Mouse (Mus musculus) spleen, adult 12 weeks (tissue): Measurements from ENCODE around the gene Gm21897.
"Not testable (repeated sequence)": the region's sequence is repeated elsewhere in the genome, so short reads cannot be mapped to it uniquely, and the experiment has no call there.

Source experiments
- DNase-seq: peaks from one replicate; pipeline ENCODE4 v3.0.0; 2022; ENCODE audit warnings: low spot score

Gene Gm21897

DNA sequence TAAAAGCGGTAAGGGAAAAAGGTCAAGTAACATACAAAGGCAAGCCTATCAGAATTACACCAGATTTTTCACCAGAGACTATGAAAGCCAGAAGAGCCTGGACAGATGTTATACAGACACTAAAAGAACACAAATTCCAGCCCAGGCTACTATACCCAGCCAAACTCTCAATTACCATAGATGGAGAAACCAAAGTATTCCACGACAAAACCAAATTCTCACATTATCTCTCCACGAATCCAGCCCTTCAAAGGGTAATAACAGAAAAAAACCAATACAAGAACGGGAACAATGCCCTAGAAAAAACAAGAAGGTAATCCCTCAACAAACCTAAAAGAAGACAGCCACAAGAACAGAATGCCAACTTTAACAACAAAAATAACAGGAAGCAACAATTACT is at the start of gene Gm21897:
Gene Gm21897, plus strand, starts transcription at position 301 of the 400 bp plus-strand sequence.
- not testable (repeated sequence) for DNase-seq

- DNase-seq, result no peak
Measured at GRCm38 (mm10) chr16:15272291-15272690, 45.0 kb upstream of the Gm21897 start.

DNA sequence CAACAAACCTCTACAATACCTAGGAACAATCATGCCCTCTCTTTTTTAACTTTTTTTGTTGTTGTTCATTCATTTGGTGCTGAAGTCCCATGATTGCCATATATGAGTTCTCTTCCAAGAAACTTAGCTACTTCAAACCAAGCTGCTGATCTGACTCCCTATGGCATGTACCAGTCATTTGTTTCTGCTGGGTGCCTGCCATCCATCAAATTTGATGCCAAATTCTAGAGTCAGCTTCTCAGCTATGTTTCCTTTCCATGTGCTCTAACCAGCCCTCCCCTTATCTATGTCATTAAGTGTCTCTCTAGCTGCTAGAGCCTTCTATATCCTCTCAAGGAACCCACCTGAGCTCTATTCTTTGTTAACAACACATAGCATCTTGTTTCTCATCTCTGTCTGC is 39.8 kb upstream of the Gm21897 start:
- DNase-seq, result no peak

DNA sequence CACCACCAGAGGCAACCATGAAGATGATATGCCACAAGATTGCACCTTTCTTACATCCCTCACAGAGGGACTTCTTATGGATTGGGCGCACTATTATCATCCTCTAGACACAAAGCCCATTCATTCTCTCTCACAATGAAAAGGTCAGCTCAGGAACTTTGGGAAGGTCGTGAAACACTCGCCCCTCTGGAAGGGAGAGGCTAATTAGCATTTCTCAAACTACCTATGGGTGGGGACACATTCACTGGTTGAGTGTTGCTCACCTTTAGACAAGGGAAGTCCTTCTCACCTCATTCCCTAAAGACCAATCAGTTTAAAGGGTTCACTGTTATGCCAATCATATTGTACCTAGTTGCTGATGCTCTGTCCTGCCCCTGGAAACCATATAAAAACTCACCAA is 24.2 kb upstream of the Gm21897 start:
- DNase-seq, result no peak

GRCm38 (mm10) chr16:15294289-15294688 is 23.0 kb upstream of the Gm21897 start:
- DNase-seq, result no peak

DNA sequence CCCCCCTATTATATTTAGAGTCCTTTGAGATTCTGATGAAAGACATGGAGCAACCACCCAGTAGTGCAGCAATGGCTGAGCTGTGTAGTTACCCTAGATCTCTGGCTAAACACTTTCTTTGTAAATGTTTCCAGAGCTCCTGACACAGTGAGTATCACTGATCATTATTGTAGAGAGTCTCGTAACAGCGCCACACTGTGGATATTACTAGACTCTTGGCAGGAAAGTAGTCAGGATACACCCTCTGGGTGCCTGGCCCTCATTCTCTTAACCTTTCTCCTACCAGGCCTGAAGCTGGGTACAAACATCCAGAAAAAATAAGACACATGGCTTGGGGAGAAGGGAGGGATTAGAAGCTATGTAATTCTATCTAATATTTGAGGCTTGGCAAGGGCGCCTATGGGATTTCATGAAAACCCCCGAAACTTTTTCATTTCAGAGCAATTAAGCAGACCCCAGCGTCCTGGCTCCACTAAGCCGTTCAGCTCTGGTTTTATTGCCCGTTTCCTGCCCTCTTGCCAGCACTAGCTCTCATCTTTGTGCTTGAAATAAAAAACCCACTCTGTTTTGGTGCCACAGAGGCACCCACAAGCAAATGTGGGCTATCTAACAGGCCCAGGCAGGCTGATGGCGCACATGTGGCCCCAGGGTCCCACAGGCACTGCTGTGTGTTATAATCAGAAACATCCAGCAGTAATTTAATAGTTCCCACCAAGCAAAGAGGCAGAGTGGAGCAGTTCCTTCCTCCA is 22.2 kb upstream of the Gm21897 start:
- DNase-seq, result no peak

- DNase-seq, result no peak
Measured at GRCm38 (mm10) chr16:15334526-15334925, 17.3 kb downstream of the Gm21897 start.

GRCm38 (mm10) chr16:15339051-15339450 is 21.8 kb downstream of the Gm21897 start:
- no peak for DNase-seq

- DNase-seq, result no peak
Measured at GRCm38 (mm10) chr16:15346045-15346444, 28.8 kb downstream of the Gm21897 start.

- DNase-seq, result no peak
Measured at GRCm38 (mm10) chr16:15349381-15349780, 32.1 kb downstream of the Gm21897 start.

DNA sequence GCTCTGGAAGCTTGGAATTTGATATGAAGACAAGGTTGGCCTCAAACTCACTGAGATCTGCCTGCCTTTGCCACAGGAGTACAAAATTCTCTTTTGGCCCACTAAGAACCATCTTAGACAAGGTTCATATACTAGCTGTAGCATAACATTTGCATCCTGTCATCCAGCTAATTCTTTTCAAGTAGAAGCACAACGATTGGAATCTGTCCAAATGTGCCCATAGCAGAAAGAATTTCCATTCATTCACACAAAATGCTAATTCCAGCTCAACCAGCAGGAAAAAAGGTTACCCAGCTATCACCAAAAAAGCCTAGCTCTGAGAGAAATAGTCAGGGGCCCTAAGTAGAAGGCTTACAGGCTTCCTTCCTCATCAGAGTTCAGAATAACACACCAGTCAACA is 34.0 kb downstream of the Gm21897 start:
- no peak for DNase-seq

GRCm38 (mm10) chr16:15352320-15352719 is 35.1 kb downstream of the Gm21897 start:
- no peak for DNase-seq

DNA sequence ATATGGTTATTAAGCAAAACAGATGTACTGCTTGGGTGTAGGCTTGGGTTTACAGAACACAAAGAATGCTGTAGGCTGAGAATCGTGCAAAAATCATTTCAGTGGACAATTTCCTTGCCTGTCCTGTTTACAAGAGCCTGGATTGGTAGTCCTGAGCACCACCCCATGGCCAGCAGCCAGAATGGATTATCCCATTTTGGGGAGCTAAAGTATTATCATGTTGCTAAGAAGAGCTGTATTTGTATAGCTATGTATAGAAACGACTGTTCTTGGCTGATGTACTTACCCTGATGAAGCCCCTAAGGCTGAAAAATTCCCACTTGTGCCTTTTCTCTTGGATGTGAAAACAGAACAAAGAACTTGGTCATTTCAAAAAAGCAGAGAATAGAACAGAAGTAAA is 37.6 kb downstream of the Gm21897 start:
- no peak for DNase-seq

- DNase-seq, result no peak
Measured at GRCm38 (mm10) chr16:15355339-15355738, 38.1 kb downstream of the Gm21897 start.

DNA sequence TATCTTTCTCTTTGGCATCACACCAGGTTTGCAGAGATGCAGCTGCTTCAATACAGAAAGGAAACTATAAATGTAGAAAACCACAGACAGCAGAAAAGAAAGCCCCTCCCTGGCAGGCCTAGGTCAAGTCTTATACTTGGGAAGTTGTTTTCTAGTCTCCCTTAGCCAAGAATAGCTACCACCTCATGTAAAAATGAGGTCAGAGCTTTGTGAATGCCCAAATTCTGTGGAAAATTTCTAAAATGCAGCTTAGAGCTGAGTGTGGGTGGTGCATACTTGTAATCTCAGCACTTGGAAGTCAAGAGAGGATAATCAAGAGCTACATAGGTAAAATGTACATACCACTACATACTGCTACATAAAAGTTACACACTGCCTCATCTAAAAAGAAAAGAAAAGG is 40.5 kb downstream of the Gm21897 start:
- no peak for DNase-seq

DNA sequence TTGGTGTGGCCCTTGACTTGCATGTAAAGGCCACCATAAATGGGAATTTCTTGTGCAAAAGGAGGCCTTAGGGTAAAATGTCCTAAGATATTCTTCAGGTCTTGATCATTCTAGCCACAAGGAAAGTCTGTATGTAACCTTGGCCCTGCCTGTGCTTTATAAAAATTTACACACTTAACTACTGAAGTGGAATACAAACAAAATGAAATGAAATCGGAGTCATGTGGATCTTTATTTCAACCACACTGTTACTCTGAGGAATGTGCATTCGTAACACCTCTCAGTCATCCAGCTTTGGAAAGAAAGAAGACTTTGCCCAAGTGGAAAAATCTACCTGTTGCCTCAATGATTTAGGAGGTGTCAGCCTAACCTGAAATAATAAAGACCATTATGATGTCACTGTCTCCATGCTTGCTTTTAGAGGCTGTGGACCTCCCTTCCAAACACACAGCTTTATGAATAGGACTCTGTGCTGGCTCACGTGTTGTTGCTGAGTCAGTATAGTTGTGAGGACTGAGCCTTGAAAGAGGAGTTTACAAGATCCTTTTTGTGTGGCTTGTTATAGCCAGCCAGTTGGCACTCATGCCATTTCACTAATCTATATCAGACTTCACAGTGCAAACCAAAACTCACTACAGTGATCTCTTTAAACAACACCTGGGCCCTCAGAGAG is 42.0 kb downstream of the Gm21897 start:
- no peak for DNase-seq

GRCm38 (mm10) chr16:15360825-15361224 is 43.6 kb downstream of the Gm21897 start:
- no peak for DNase-seq
